Mouse (Mus musculus): ENCODE data around the gene 9630041A04Rik. TPM values are rescaled to one million over a fixed set of nuclear protein-coding genes. Genes with fewer than 3 reads are reported as not detected.
A peak's percentile ranks its signal among the peaks of the same experiment; 100 is the strongest.

9630041A04Rik gene
- polyA plus RNA-seq, 1 experiment from 2014 or later, result 0.29 TPM

DNA sequence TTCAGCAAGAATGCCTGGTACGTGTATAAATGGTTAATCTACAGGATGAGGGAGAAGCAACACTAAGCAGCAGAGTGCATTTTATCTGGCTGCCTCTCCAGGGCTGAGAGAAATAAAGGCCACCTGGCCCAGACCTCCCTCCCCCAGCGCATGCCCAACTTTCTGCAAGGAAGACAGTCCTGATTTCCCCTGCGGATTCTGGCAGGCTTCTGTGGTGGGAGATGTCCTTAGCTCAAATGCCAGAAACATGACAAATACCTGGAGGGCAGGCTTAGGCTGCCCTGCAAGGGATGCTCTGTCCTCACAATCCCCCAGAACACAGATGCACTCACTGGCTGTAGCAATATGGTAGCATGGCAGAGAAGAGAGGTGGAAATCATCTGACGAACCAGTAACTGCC is 76.4 kb downstream of the 9630041A04Rik start:
- H3K36me3 ChIP-seq (ENCODE audit: control insufficient read depth, insufficient read depth, low read length), result no peaks in the 10 kb centered on the region
- no peaks in the 10 kb centered on the region for H3K9me3 ChIP-seq (ENCODE audit: control insufficient read depth, low read length)
- no peaks in the 10 kb centered on the region for H3K4me1 ChIP-seq (ENCODE audit: control insufficient read depth, insufficient read depth, low read length)
- no peak overlapping the region for H3K4me2 ChIP-seq (ENCODE audit: low read depth, low read length)
- H3K27ac ChIP-seq (ENCODE audit: low read depth, low read length), result no peak overlapping the region
- H3K9ac ChIP-seq (replicated peaks; ENCODE audit: low read depth, low read length), result no peak overlapping the region
- no peak overlapping the region for H3K4me3 ChIP-seq (ENCODE audit: low read depth, low read length)
- no peak for ATAC-seq (ENCODE audit: low read depth)
- H3K27me3 ChIP-seq (ENCODE audit: control insufficient read depth, insufficient read depth, low read length), result no peaks in the 10 kb centered on the region
- WGBS, result 82% methylated on average over 4 of the region's 4 CpGs

DNA sequence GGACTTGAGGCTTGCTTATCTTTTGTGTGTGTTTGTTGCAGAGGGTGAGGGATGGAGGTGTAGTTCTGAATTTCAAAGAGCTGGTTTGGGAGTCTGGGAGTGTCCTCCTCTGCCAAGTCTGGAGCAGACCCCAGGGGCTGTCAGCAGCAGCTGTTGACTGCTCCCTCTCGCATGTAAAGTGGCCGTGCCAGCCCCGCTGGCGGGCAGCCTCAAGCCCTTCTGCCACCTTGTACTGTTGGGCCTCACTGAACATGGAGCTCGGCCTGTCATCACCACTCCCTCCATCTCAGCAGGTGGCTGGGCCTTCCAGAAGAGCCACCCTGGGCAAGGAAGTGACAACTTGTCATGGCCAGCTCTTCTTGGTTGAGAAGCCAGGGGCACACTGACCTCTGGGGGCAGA is 77.4 kb downstream of the 9630041A04Rik start:
- Histone ChIP-seq H3K27me3 (ENCODE audit: control insufficient read depth, insufficient read depth, low read length) (no peaks in the 10 kb centered on the region), H3K4me3 (ENCODE audit: low read depth, low read length) (no peak overlapping the region), H3K9ac (replicated peaks; ENCODE audit: low read depth, low read length) (no peak overlapping the region), H3K4me1 (ENCODE audit: control insufficient read depth, insufficient read depth, low read length) (peaks cover 3% of the 10 kb centered on the region; the same call in 1 of the 2 replicates), H3K4me2 (ENCODE audit: low read depth, low read length) (no peak overlapping the region), H3K27ac (ENCODE audit: low read depth, low read length) (no peak overlapping the region), H3K9me3 (ENCODE audit: control insufficient read depth, low read length) (no peaks in the 10 kb centered on the region), H3K36me3 (ENCODE audit: control insufficient read depth, insufficient read depth, low read length) (no peaks in the 10 kb centered on the region)
- WGBS, result 35% methylated on average over 5 of the region's 5 CpGs
- peak; percentile 72; the same call in 1 of the 2 replicates for ATAC-seq (ENCODE audit: low read depth)

DNA sequence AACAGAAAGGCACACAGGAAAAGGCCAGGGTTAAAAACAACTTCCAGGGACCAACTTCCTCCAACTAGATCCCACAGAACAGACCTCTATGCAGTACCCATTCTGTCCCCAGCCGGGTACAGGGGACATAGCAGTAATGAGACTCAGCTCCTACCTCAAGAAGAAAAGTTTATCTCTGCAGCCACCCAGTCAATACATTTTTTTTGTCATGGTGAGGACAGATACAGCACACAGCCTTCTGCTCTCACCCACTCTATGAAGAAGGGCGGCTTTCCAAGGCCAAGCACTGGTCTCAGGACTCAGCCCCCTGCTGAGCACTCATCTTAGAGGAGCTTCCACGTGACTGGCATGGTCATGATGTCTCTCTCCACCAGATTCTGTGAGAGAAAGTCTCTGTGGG is 78.5 kb downstream of the 9630041A04Rik start:
- Histone ChIP-seq H3K9me3 (ENCODE audit: control insufficient read depth, low read length) (no peaks in the 10 kb centered on the region), H3K4me2 (ENCODE audit: low read depth, low read length) (no peak overlapping the region), H3K4me1 (ENCODE audit: control insufficient read depth, insufficient read depth, low read length) (peaks cover 4% of the 10 kb centered on the region; the same call in 1 of the 2 replicates), H3K27ac (ENCODE audit: low read depth, low read length) (no peak overlapping the region), H3K9ac (replicated peaks; ENCODE audit: low read depth, low read length) (no peak overlapping the region), H3K4me3 (ENCODE audit: low read depth, low read length) (no peak overlapping the region), H3K36me3 (ENCODE audit: control insufficient read depth, insufficient read depth, low read length) (no peaks in the 10 kb centered on the region), H3K27me3 (ENCODE audit: control insufficient read depth, insufficient read depth, low read length) (no peaks in the 10 kb centered on the region)
- no peak for ATAC-seq (ENCODE audit: low read depth)
- WGBS, result 73% methylated on average over 3 of the region's 3 CpGs

DNA sequence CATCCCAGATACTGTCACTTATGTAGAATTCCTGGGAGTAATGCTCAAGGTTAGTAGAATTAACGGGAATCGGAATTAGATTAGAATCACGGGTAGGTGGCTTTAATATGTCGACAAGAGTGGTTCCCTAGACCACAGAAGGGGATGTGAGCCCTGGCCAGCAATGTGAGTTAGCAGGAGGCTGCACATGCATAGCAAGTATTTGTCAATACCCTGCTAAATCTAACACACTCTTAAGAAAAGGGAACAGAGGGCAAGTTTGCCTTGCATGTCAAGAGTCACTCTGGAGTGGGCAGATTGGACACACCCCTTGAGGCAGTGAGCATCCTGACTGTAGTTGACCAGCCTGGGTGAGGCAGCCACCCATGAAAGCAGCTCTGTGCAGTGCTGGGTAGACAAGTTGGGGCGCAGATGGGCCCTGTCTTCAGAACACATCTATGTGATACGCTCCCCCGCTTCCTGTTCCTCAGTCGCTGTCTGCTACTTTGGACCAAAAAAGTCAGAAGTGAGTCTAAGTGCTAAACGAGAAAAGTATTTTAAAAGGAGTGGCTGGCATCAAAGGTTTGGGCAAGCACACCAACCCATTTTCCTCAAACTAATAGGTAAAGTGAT is 80.5 kb downstream of the 9630041A04Rik start:
- no peaks in the 10 kb centered on the region for H3K9me3 ChIP-seq (ENCODE audit: control insufficient read depth, low read length)
- H3K4me2 ChIP-seq (ENCODE audit: low read depth, low read length), result no peak overlapping the region
- ATAC-seq (ENCODE audit: low read depth), result no peak
- no peaks in the 10 kb centered on the region for H3K36me3 ChIP-seq (ENCODE audit: control insufficient read depth, insufficient read depth, low read length)
- no peak overlapping the region for H3K4me3 ChIP-seq (ENCODE audit: low read depth, low read length)
- no peak overlapping the region for H3K9ac ChIP-seq (replicated peaks; ENCODE audit: low read depth, low read length)
- H3K27ac ChIP-seq (ENCODE audit: low read depth, low read length), result no peak overlapping the region
- no peaks in the 10 kb centered on the region for H3K27me3 ChIP-seq (ENCODE audit: control insufficient read depth, insufficient read depth, low read length)
- WGBS, result 82% methylated on average over 9 of the region's 9 CpGs
- peaks cover 6% of the 10 kb centered on the region; the same call in 1 of the 2 replicates for H3K4me1 ChIP-seq (ENCODE audit: control insufficient read depth, insufficient read depth, low read length)

DNA sequence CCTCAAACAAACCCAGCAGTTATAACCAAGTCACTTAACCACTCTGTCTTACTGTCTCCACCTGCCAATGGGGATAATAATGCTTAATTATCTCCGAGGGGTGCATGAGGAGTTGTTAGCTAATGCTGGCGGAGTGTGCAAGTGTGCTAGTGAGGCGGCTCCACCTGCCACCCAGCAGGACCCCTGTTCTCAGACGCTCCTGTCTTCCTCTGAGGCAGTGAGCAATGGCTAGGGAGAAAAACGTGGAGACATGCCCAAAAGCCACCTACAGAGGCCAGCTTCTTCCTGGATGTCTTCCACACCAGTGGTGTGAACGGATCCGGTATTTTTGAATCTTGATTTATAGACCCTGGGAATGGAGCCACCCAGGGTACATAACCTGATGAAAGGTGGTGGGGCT is 83.7 kb downstream of the 9630041A04Rik start:
- WGBS, result 20% methylated on average over 7 of the region's 7 CpGs
- no peaks in the 10 kb centered on the region for H3K27me3 ChIP-seq (ENCODE audit: control insufficient read depth, insufficient read depth, low read length)
- H3K9me3 ChIP-seq (ENCODE audit: control insufficient read depth, low read length), result no peaks in the 10 kb centered on the region
- H3K27ac ChIP-seq (ENCODE audit: low read depth, low read length), result no peak overlapping the region
- no peak overlapping the region for H3K4me3 ChIP-seq (ENCODE audit: low read depth, low read length)
- H3K36me3 ChIP-seq (ENCODE audit: control insufficient read depth, insufficient read depth, low read length), result no peaks in the 10 kb centered on the region
- H3K9ac ChIP-seq (replicated peaks; ENCODE audit: low read depth, low read length), result no peak overlapping the region
- no peak for ATAC-seq (ENCODE audit: low read depth)
- H3K4me2 ChIP-seq (ENCODE audit: low read depth, low read length), result no peak overlapping the region
- peaks cover 6% of the 10 kb centered on the region; the same call in 1 of the 2 replicates for H3K4me1 ChIP-seq (ENCODE audit: control insufficient read depth, insufficient read depth, low read length)

DNA sequence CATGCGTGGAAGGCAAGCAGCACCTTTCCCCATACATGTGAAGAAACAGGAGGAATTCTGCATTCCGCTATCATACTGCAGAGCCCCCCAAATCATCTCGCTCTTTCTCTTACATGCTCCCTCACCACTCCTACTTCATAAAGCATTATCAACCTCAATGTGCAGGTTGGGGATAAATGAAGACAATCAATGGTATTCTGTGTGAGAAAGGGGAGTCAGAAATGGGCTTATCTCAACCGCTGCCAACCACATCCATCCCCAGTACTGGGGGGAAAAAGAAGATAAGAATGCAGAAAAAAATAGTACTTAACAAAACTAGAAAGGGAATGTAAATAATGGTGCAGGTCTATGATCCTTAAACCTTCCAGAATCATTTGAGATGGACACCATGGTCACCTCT is 84.2 kb downstream of the 9630041A04Rik start:
- Histone ChIP-seq H3K4me2 (ENCODE audit: low read depth, low read length) (no peak overlapping the region), H3K9me3 (ENCODE audit: control insufficient read depth, low read length) (no peaks in the 10 kb centered on the region), H3K4me3 (ENCODE audit: low read depth, low read length) (no peak overlapping the region), H3K4me1 (ENCODE audit: control insufficient read depth, insufficient read depth, low read length) (peaks cover 6% of the 10 kb centered on the region; the same call in 1 of the 2 replicates), H3K27me3 (ENCODE audit: control insufficient read depth, insufficient read depth, low read length) (no peaks in the 10 kb centered on the region), H3K9ac (replicated peaks; ENCODE audit: low read depth, low read length) (no peak overlapping the region), H3K27ac (ENCODE audit: low read depth, low read length) (no peak overlapping the region), H3K36me3 (ENCODE audit: control insufficient read depth, insufficient read depth, low read length) (no peaks in the 10 kb centered on the region)
- no peak for ATAC-seq (ENCODE audit: low read depth)
- WGBS, result 83% methylated on average over 4 of the region's 4 CpGs

DNA sequence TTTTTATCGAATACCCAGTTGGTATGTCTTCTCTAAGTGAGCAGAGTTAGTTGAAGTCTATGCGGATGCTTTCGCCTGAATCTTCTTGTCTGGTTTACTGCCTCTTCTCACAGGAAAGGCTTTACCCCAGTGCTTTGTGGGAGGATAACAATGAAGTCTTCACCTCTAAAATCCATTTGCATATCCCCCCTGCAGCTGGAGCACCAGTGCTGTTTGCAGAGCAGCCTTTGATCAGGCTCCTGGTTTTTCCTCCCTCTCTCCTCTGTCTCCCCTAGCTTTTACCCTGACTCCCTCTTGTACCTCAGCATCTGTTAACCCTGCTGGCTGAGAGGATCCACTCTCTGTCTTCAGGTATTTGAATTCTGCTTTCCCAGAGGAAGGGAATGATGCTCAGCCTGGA is 88.5 kb downstream of the 9630041A04Rik start:
- WGBS, result 9% methylated on average over 3 of the region's 3 CpGs
- Histone ChIP-seq H3K27me3 (ENCODE audit: control insufficient read depth, insufficient read depth, low read length) (no peaks in the 10 kb centered on the region), H3K9ac (replicated peaks; ENCODE audit: low read depth, low read length) (no peak overlapping the region), H3K27ac (ENCODE audit: low read depth, low read length) (no peak overlapping the region), H3K4me3 (ENCODE audit: low read depth, low read length) (no peak overlapping the region), H3K9me3 (ENCODE audit: control insufficient read depth, low read length) (no peaks in the 10 kb centered on the region), H3K36me3 (ENCODE audit: control insufficient read depth, insufficient read depth, low read length) (no peaks in the 10 kb centered on the region), H3K4me1 (ENCODE audit: control insufficient read depth, insufficient read depth, low read length) (0 out of 2 replicates have a peak, but pooled peaks cover 3% of the 10 kb centered on the region), H3K4me2 (ENCODE audit: low read depth, low read length) (no peak overlapping the region)
- ATAC-seq (ENCODE audit: low read depth), result no peak

DNA sequence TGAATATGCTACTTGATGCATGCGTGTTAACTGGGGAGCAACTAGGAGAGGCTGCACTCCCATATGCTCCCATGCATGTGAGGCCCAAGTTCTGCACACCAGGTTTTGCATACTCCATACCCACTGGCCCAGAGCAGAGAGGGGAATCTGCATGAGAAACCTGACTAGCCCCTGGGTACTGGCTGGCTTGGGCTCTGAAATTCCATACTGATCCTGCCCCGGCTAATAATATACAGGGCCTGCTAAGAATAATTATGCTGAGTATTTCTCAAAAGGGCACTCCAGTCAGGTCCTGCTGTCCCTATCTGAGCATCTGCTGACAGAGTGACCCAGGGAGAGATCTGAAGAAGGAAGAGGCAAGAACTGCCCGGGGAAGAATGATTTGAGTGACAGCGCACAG is 92.9 kb downstream of the 9630041A04Rik start:
- Histone ChIP-seq H3K4me1 (ENCODE audit: control insufficient read depth, insufficient read depth, low read length) (no peaks in the 10 kb centered on the region), H3K9ac (replicated peaks; ENCODE audit: low read depth, low read length) (no peak overlapping the region), H3K4me3 (ENCODE audit: low read depth, low read length) (no peak overlapping the region), H3K27me3 (ENCODE audit: control insufficient read depth, insufficient read depth, low read length) (no peaks in the 10 kb centered on the region), H3K4me2 (ENCODE audit: low read depth, low read length) (no peak overlapping the region), H3K9me3 (ENCODE audit: control insufficient read depth, low read length) (no peaks in the 10 kb centered on the region), H3K36me3 (ENCODE audit: control insufficient read depth, insufficient read depth, low read length) (no peaks in the 10 kb centered on the region), H3K27ac (ENCODE audit: low read depth, low read length) (no peak overlapping the region)
- 70% methylated on average over 4 of the region's 4 CpGs for WGBS
- no peak for ATAC-seq (ENCODE audit: low read depth)

DNA sequence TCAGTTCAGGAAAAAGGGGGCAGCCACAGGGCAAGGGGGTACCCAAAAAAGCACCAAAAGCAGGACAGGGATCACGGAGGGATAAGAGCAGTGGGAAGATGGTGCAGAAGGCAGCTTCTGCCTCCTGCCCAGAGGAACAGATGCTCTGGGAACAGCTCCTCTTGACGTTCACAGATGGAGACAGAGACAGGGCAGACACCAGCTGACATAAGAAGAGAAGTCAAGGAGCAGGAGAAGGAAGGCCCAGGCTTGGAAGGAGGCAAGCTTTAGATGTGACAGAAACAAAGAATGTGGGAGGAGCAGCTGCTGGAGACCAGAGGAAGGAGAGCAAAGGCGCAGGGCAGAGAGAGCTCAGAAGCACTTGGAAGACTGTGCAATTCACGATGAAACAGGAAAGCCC is 94.6 kb downstream of the 9630041A04Rik start:
- no peak for ATAC-seq (ENCODE audit: low read depth)
- Histone ChIP-seq H3K9me3 (ENCODE audit: control insufficient read depth, low read length) (no peaks in the 10 kb centered on the region), H3K4me3 (ENCODE audit: low read depth, low read length) (no peak overlapping the region), H3K4me1 (ENCODE audit: control insufficient read depth, insufficient read depth, low read length) (no peaks in the 10 kb centered on the region), H3K27ac (ENCODE audit: low read depth, low read length) (no peak overlapping the region), H3K27me3 (ENCODE audit: control insufficient read depth, insufficient read depth, low read length) (no peaks in the 10 kb centered on the region), H3K4me2 (ENCODE audit: low read depth, low read length) (no peak overlapping the region), H3K36me3 (ENCODE audit: control insufficient read depth, insufficient read depth, low read length) (no peaks in the 10 kb centered on the region), H3K9ac (replicated peaks; ENCODE audit: low read depth, low read length) (no peak overlapping the region)
- 44% methylated on average over 4 of the region's 4 CpGs for WGBS

Measured in neural tube, embryonic 14.5 days (tissue).